Mouse (Mus musculus) hindbrain, postnatal 0 days (tissue): ENCODE measurements around the gene Naa30. TPM values are rescaled to one million over a fixed set of nuclear protein-coding genes. Genes with fewer than 3 reads are reported as not detected.
A peak's percentile ranks its signal among the peaks of the same experiment; 100 is the strongest.

ENCODE experiments used
- ATAC-seq: fragments of 200-750 bp; cut with Nextera tagmentation; 2 replicates; pipeline ENCODE4 v1.8.0; 2017; ENCODE audit warnings: mild to moderate bottlenecking, moderate TSS enrichment, moderate library complexity
- DNase-seq: peaks from one replicate; pipeline ENCODE4 v3.0.0-alpha.2; 2015; ENCODE audit warnings: low spot score
- H3K27ac ChIP-seq: fragments of 300-500 bp; sonication (generic); 2 replicates; pipeline ENCODE4 v1.5.1; 2014; ENCODE audit warnings: mild to moderate bottlenecking
- H3K27me3 ChIP-seq: fragments of 300-500 bp; sonication (generic); 2 replicates; pipeline ENCODE4 v1.6.1; 2014; ENCODE audit warnings: low read length, mixed read lengths; ENCODE audit not compliant: insufficient read depth
- H3K36me3 ChIP-seq: fragments of 300-500 bp; sonication (generic); 2 replicates; pipeline ENCODE4 v1.6.1; 2014; ENCODE audit warnings: low read length, mixed read lengths; ENCODE audit not compliant: insufficient read depth
- H3K4me1 ChIP-seq: fragments of 300-500 bp; sonication (generic); 2 replicates; pipeline ENCODE4 v1.6.1; 2014; ENCODE audit warnings: antibody characterized with exemption, low read length, mixed read lengths; ENCODE audit not compliant: insufficient read depth
- H3K4me2 ChIP-seq: fragments of 300-500 bp; sonication (generic); 2 replicates; pipeline ENCODE4 v1.6.1; 2014; ENCODE audit warnings: low read depth, mild to moderate bottlenecking, low read length, moderate library complexity, mixed read lengths
- H3K4me3 ChIP-seq: fragments of 300-500 bp; sonication (generic); 2 replicates; pipeline ENCODE4 v1.5.1; 2014; ENCODE audit warnings: low read length
- H3K9ac ChIP-seq: fragments of 300-500 bp; sonication (generic); replicated peaks from 2 replicates; pipeline ENCODE4 v1.6.1; 2014; ENCODE audit warnings: mild to moderate bottlenecking, low read length, moderate library complexity, mixed read lengths
- H3K9me3 ChIP-seq: fragments of 300-500 bp; sonication (generic); 2 replicates; pipeline ENCODE4 v1.6.1; 2016; ENCODE audit warnings: low read length, mixed read lengths
- CTCF ChIP-seq: IDR thresholded peaks from 2 replicates; pipeline ENCODE4 v1.5.1; 2016; ENCODE audit warnings: antibody characterized with exemption, control low read depth, low read depth
- WGBS: fragments of 180-500 bp; shearing (Covaris S2); extraction: QIAGEN DNeasy Blood & Tissue Kit; methylation state at CpG from one replicate; pipeline ENCODE4 v1.1.7; 2014; 5-methylcytosine and 5-hydroxymethylcytosine counted together
- polyA plus RNA-seq: library from polyadenylated mRNA; unstranded; fragments of >200 nt; fragmentation: Nextera tagmentation; extraction: Ambion mirVana; gene quantifications from 2 replicates; pipeline ENCODE4 v1.2.1, GENCODE M21; 2015
- total RNA-seq: library from RNA; depleted of rRNA; stranded (reverse); fragments of >200 nt; gene quantifications from 2 replicates; pipeline ENCODE4 v1.2.3, GENCODE M21; 2014; rRNA removed

The Naa30 gene
- total and polyA plus RNA-seq, 2 experiments from 2014 or later, result 8.6 to 38.2 TPM

- Histone ChIP-seq H3K4me3 (no peak overlapping the region), H3K36me3 (no peaks in the 10 kb centered on the region), H3K9me3 (no peaks in the 10 kb centered on the region), H3K4me2 (no peak overlapping the region), H3K27me3 (no peaks in the 10 kb centered on the region), H3K9ac (no peak overlapping the region), H3K4me1 (no peaks in the 10 kb centered on the region), H3K27ac (no peak overlapping the region)
- TF ChIP-seq CTCF, result no peak
- WGBS, result 85% methylated on average over 2 of the region's 2 CpGs
- DNase-seq (no peak), ATAC-seq (no peak)
These were observed 49.7 kb downstream of the Naa30 start for GRCm38 (mm10) chr14:49221771-49222170.

GRCm38 (mm10) chr14:49226471-49226870, 54.4 kb downstream of the Naa30 start:
- Histone ChIP-seq H3K9me3 (no peaks in the 10 kb centered on the region), H3K36me3 (no peaks in the 10 kb centered on the region), H3K4me1 (no peaks in the 10 kb centered on the region), H3K27ac (no peak overlapping the region), H3K4me3 (no peak overlapping the region), H3K27me3 (no peaks in the 10 kb centered on the region), H3K4me2 (no peak overlapping the region), H3K9ac (no peak overlapping the region)
- TF ChIP-seq CTCF, result no peak
- ATAC-seq (no peak), DNase-seq (peak; percentile 12)
- 66% methylated on average over 7 of the region's 7 CpGs for WGBS

DNA sequence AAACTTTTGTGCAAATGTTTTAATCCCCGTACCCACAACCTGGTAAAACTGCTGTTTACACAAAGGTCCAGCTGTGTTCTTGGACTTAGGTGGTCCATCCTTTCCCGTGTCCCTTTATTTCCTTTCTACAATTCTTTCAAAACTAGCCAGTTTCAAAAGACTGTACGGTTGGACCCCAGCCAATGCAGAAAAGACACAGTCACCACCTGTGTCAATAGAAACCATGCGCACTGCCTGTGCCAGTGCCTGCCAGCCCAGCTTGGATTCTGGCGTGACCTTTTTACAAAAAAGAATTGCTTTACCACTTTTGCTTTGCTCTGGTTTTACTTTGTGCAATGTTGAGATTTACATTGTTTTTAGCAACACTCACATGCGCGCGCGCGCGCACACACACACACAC, 55.0 kb downstream of the Naa30 start:
- no peaks in the 10 kb centered on the region for H3K4me1 ChIP-seq
- WGBS, result 75% methylated on average over 11 of the region's 11 CpGs
- ATAC-seq, result no peak
- no peak overlapping the region for H3K9ac ChIP-seq
- TF ChIP-seq CTCF, result no peak
- no peaks in the 10 kb centered on the region for H3K27me3 ChIP-seq
- no peak overlapping the region for H3K4me2 ChIP-seq
- no peaks in the 10 kb centered on the region for H3K36me3 ChIP-seq
- no peak overlapping the region for H3K4me3 ChIP-seq
- no peak overlapping the region for H3K27ac ChIP-seq
- peak; percentile 54 for DNase-seq
- H3K9me3 ChIP-seq, result no peaks in the 10 kb centered on the region

GRCm38 (mm10) chr14:49231845-49232244, 59.8 kb downstream of the Naa30 start:
- no peak for DNase-seq
- Histone ChIP-seq H3K36me3 (no peaks in the 10 kb centered on the region), H3K27ac (no peak overlapping the region), H3K4me2 (no peak overlapping the region), H3K4me1 (no peaks in the 10 kb centered on the region), H3K27me3 (no peaks in the 10 kb centered on the region), H3K9ac (no peak overlapping the region), H3K9me3 (no peaks in the 10 kb centered on the region), H3K4me3 (no peak overlapping the region)
- no peak for ATAC-seq
- no peak for TF ChIP-seq CTCF
- 91% methylated on average over 3 of the region's 3 CpGs for WGBS

- Histone ChIP-seq H3K36me3 (no peaks in the 10 kb centered on the region), H3K4me1 (no peaks in the 10 kb centered on the region), H3K4me3 (no peak overlapping the region), H3K9ac (no peak overlapping the region), H3K4me2 (no peak overlapping the region), H3K27me3 (no peaks in the 10 kb centered on the region), H3K27ac (no peak overlapping the region), H3K9me3 (no peaks in the 10 kb centered on the region)
- WGBS, result 38% methylated on average over 9 of the region's 9 CpGs
- DNase-seq (peak; percentile 74), ATAC-seq (no peak)
- TF ChIP-seq CTCF, result peak; percentile 71
These were observed 62.9 kb downstream of the Naa30 start for GRCm38 (mm10) chr14:49234788-49235515.

DNA sequence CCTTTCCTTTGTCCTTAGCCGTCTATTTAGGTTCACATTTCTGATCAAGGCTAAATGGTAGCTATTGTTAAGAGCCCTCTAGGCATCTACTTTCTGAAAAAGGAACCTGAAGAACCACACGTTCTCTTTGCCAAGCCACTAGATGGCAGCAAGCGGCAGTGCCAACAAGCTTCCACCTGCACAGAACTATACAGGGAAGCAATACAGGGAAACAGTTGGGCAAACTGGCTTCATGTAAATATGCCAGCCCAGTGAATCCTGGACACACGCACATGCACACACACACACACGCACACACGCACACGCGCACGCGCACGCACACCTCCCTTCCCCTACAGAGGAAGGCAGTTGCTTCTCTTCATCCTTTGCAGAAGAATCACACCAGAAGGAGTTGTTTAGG, 66.2 kb downstream of the Naa30 start:
- peak; percentile 95 for TF ChIP-seq CTCF
- WGBS, result 27% methylated on average over 11 of the region's 11 CpGs
- Histone ChIP-seq H3K9me3 (no peaks in the 10 kb centered on the region), H3K4me1 (no peaks in the 10 kb centered on the region), H3K4me3 (no peak overlapping the region), H3K4me2 (no peak overlapping the region), H3K27ac (no peak overlapping the region), H3K27me3 (no peaks in the 10 kb centered on the region), H3K36me3 (no peaks in the 10 kb centered on the region), H3K9ac (no peak overlapping the region)
- ATAC-seq (peak; percentile 89), DNase-seq (peak; percentile 92)

Other genes starting within 250 kb of the Naa30 start
- gene Ap5m1, start 106.1 kb upstream of the Naa30 start, total RNA-seq, result 18.9 and 20.5 TPM in 2 replicates
- 15.8 and 17.2 TPM in 2 replicates for gene Ap5m1, start 106.1 kb upstream of the Naa30 start, polyA plus RNA-seq
- gene Exoc5, start 105.6 kb upstream of the Naa30 start, total RNA-seq, result 59.8 and 64.7 TPM in 2 replicates
- gene Exoc5, start 105.6 kb upstream of the Naa30 start, polyA plus RNA-seq, result 43.3 and 46.4 TPM in 2 replicates
- gene ccdc198, start 73.2 kb downstream of the Naa30 start, total RNA-seq, result not detected in 2 replicates
- gene ccdc198, start 73.2 kb downstream of the Naa30 start, polyA plus RNA-seq, result 0.18 and 0.19 TPM in 2 replicates